Mouse (Mus musculus) kidney, adult 8-10 months (tissue): ENCODE data around the gene Fbxw5.

ENCODE experiments used
- DNase-seq, 2 experiments: peaks; one replicate each; pipeline ENCODE4 v3.0.0; 2022

Fbxw5 gene

DNA sequence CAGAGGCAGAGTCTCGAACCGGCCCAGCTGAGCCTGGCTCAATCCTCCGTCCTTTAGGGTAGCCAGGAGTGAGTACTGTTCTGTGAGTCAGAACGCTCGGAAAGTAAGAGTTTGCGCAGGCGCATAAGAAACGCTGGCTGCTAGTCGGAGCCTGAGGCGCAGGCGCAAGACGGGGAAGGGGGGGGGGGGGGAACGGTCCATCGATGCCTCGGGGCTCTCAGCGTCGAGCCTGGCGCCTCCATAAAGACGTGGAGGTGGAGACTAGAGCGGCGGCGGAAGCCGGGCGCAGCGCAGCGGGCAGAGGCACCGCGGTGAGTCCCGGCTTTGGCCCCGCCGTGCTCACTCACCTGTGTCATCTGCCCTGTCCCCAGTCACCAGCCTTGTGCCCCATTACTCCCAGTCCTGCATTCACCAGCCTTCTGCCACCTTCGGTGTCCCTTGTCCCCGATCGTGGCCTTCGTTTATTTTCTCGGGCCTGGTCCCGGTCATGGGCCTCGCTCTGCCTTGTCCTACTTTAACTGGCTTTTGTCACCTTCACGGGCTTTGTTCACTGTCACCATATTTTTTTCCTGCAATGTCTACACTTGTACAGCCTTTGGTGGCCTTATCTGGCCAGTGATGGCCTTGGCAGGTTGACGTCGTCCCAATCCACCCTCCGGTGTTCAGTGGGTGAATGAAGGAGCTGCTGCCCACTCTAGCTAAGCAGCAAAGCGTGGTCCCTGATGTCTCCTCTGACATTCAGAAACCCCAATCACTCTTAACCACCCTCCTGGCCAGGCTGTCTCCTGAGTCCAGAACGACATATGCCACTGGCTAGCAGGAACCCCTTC lies at the start of gene Fbxw5:
Gene Fbxw5 (plus strand): TSS at position 175 of the 830 bp plus-strand sequence.
- DNase-seq, result peak; percentile 83

DNA sequence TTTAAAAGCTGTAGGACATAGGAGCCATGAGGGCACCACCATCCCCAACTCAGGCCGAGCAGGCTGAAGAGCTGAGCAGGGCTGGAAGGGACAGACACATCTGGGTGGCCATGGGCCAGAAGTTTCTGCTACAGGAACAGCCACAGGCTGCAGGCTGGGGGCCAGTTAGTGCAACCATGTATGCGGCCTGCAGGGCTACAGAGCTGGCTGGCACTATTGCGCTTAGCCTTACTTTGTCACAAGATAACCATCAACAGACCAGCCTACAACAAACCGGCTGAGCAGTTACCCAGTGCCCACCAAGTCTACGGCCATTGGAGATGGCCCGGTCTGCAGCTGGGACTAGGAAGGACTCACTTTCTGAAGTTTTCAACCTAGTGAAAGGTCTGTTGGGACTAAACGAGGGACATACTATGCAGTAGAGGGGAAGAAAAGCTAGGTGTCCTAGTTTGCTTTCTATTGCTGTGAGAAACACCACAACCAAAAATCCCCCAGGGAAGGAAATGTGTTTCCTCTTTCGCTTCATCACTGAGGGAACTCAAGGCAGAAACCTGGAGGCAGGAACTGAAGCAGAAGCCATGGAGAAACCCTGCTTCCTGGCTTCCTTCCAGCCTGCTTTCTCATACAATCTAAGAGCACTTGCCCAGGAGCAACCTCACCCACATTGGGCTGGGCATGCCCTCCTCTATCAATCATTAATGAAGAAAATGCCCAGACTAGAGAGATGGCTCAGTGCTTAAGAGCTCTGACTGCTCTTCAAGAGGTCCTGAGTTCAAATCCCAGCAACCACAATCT lies 49.5 kb upstream of the Fbxw5 start:
- peak in 1 of 2 experiments; percentile 35 for DNase-seq

GRCm38 (mm10) chr2:25452951-25453350 lies 47.6 kb upstream of the Fbxw5 start:
- no peak for DNase-seq

GRCm38 (mm10) chr2:25456205-25456953 lies 44.2 kb upstream of the Fbxw5 start, which contains the start of gene Clic3:
Gene Clic3, plus strand, starts transcription at chr2:25456838.
- no peak for DNase-seq

- no peak for DNase-seq
Measured at GRCm38 (mm10) chr2:25457022-25457896, 43.3 kb upstream of the Fbxw5 start.

GRCm38 (mm10) chr2:25458911-25459310 lies 41.6 kb upstream of the Fbxw5 start:
- no peak for DNase-seq

- peak; percentile 32 to 38 for DNase-seq
Measured at GRCm38 (mm10) chr2:25460135-25460534, 40.4 kb upstream of the Fbxw5 start.

DNA sequence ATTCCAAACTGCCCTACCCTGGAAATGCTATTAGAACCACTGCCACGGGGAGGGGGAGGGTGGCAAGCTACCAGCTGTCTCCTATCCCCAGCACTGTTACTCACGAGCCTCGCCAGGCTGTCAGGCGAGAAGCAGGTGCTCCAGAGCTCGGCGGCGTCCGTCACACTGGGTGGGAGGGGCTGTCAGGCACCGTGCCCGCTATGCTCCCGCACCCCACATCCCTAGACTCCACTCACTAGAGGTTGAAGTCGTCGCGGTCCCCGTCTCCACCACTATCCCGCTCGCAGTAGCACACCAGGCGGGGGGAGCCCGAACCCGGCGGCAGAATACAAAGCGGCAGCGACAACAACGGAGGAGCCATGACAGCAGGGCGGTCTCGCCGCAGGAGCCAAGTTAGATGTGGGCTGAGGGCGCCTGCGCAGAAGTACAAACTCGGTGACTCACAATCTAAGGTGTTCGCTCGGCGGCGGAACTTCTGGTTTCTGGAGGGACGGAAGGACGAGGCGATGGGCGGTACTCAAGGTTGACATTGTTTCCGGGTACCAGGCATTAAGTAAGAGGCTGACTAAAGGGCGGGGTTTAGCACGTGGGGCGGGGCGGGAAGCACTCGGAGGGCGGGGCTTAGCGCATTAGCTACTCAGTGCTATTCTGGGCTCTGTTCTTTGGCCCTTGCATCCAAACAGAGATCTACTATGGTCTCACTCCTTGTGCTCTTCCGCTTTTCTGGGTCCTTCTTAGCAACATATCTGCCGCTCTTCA lies 39.8 kb upstream of the Fbxw5 start, which contains the start of gene Paxx:
Gene Paxx (minus strand): TSS at position 544 of the 759 bp plus-strand sequence.
- peak; percentile 96 to 97 for DNase-seq

DNA sequence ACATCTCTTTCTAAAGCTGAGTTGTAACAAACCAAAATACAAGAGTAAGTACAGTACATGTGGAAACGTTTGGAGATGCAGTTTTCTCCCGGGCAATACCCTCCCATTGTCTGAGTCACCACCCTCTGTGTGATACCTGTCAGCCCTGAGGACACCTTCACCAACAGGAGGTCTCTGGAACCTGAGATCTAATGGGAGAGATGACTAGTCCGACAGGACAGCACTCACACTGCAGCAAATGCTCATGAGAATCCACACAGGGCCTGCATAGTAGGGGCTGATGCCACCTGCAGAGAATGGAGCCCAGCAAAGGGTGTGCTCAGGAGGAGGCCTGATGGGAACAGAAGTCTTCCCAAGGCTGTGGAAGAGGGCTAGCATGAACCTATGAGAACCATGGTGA lies 39.1 kb upstream of the Fbxw5 start:
- DNase-seq, result no peak

- no peak for DNase-seq
Measured at GRCm38 (mm10) chr2:25463630-25464029, 36.9 kb upstream of the Fbxw5 start.

- DNase-seq, result no peak
Measured at GRCm38 (mm10) chr2:25465256-25465655, 35.3 kb upstream of the Fbxw5 start.

DNA sequence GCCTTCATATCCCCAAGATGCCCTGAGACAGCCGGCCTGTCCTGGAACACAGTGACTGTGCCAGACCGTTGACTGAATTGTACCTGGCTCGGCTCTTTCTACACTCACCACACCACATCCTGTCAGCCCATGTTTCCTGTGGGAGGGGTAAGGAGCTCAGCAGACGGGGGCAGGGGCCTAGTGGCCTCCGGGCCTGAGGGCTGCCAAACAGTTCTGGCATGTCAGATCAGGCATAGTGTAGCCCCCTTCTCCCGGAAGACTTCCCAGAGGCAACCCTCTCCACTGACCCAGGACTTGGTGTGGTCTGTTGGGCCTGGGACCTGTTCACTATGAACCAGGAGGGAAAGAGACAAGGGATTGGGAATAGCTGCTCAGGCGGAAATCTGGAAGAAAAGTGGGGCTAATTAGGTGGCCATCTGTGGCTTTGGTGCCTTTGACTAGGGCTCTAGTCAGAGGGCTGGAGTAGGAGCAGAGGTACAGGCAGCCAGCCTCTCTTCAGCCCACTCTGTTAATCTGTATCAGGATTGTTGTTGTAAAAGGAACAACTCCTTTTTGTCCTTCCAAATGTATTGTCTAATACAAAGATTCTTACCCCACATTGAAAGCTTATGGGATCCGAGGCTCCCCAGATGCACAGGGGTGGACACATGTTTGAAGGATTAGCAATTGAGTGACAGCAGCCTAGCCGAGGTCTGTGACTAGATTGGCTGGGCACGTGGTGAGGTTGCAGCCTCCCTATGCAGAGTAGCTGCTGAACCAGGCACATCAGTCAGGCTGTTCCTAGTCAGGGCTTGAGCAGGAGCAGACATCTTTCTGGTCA lies 34.5 kb upstream of the Fbxw5 start:
- no peak for DNase-seq

GRCm38 (mm10) chr2:25467606-25468303 lies 32.8 kb upstream of the Fbxw5 start:
- no peak for DNase-seq

- peak in 1 of 2 experiments; percentile 56 for DNase-seq
Measured at GRCm38 (mm10) chr2:25468962-25469915, 31.3 kb upstream of the Fbxw5 start.

DNA sequence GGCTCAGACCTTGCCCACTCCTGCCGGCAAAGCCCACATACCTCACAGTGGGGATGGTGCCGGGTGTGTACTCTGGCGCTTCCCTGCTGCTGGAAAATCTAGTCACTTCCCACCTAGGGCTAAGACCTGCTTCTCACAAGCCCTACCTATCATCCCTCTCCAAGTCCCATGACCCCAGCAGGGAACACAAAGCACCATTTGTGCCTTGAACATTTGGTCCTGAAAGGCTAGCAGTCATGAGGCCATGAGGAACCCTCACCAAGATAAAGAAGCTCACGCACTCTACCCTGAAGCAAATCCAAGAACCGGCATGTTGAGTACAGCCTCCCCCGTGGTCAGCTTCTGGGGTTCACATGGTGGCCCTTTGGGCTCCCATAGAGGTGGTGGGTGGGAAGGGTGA lies 30.6 kb upstream of the Fbxw5 start, which contains the start of gene Ptgds:
Gene Ptgds (minus strand): TSS at position 78 of the 400 bp plus-strand sequence.
- DNase-seq, result no peak

DNA sequence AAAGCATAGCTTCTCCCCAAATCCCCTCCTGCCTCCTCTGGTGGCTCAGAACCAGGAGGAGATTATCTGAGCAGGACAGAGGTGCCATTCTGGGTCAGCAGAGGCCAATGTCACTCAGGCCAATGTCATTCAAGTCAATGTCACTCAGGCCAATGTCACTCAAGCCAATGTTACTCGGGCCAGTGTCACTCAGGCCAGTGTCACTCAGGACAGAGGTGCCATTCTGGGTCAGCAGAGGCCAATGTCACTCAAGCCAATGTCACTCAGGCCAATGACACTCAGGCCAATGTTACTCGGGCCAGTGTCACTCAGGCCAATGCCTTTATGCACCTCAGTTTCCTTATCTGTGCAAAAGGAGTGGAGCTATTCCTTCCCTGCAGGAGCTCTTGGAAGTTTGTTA lies 28.0 kb upstream of the Fbxw5 start:
- DNase-seq, result no peak

DNA sequence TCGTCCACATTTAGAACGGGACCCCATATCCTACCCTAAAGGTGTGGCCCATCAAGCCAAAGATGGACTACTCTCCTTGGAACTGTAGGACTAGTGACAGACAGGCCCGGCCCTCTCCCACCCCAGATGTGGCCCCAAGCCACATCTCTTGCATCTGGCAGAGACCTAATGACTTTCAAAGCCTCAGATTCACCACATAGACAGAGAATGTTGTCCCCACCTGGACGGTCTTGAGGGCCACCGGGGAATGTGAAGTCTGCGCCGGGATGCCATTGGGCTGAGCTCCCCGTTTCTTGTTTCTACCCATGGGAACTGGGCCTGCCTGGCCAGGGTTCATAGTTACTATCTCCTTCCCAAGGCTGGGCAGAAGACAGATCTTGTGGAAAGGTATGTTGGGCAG lies 23.0 kb upstream of the Fbxw5 start:
- DNase-seq, result no peak

- DNase-seq, result peak in 1 of 2 experiments; percentile 67
Measured at GRCm38 (mm10) chr2:25477967-25478675, 22.4 kb upstream of the Fbxw5 start.
